ENCODE assay signal across 9 mouse cellular contexts in genomic region chr8:4800524-4801122, GRCm38 (mm10). TPM values are rescaled to one million over a fixed set of nuclear protein-coding genes. Genes with fewer than 3 reads are reported as not detected.
A peak's percentile ranks its signal among the peaks of the same experiment; 100 is the strongest.
DNase-seq lines count a peak whose midpoint lies in the region; ATAC-seq and TF ChIP-seq lines count a peak whose summit lies in the region.
"Had no signal": no experiment of that assay in that cellular context is flagged by ENCODE, and none has a peak within 500 bp of the region (broad histone marks: within the 10 kb centered on the region; RNA-seq: fewer than 3 reads in every experiment).

No protein-coding gene starts in this region.

- H3K36me3 ChIP-seq in midbrain, embryonic 12.5 days, result no peaks in the 10 kb centered on the region
- H3K36me3 ChIP-seq in testis, adult 2 months (ENCODE audit: control insufficient read depth, insufficient read depth, low read length), result no peaks in the 10 kb centered on the region
- H3K36me3 ChIP-seq: stomach, embryonic 15.5 days had no signal

- no peak overlapping the region for H3K9ac ChIP-seq in midbrain, embryonic 12.5 days (replicated peaks)
- H3K9ac ChIP-seq: stomach, embryonic 15.5 days had no signal

- 55% methylated on average over 17 of the region's 19 CpGs for WGBS in midbrain, embryonic 12.5 days

- TF ChIP-seq CTCF in testis, adult 2 months (IDR thresholded peaks at IDR 0.05; ENCODE audit: control insufficient read depth, insufficient read depth, insufficient replicate concordance, low read depth, low read length), result peak; percentile 34; the same call in 1 of the 2 replicates

- peak; percentile 58 for ATAC-seq in midbrain, embryonic 12.5 days (ENCODE audit: low FRiP score, low read depth)

- H3K9me3 ChIP-seq in midbrain, embryonic 12.5 days, result no peaks in the 10 kb centered on the region
- H3K9me3 ChIP-seq: stomach, embryonic 15.5 days had no signal

- H3K27me3 ChIP-seq in midbrain, embryonic 12.5 days, result no peaks in the 10 kb centered on the region
- H3K27me3 ChIP-seq in testis, adult 2 months (ENCODE audit: control insufficient read depth, insufficient read depth, low read length), result no peaks in the 10 kb centered on the region
- H3K27me3 ChIP-seq: stomach, embryonic 15.5 days had no signal

- no peak overlapping the region for H3K4me3 ChIP-seq in midbrain, embryonic 12.5 days
- H3K4me3 ChIP-seq in testis, adult 2 months (ENCODE audit: control insufficient read depth, low read depth, low read length), result no peak overlapping the region
- H3K4me3 ChIP-seq: stomach, embryonic 15.5 days had no signal

- TF ChIP-seq POLR2A in testis, adult 2 months (IDR thresholded peaks at IDR 0.05; ENCODE audit: control insufficient read depth, low read depth, low read length), result no peak

- DNase-seq in cerebellum, postnatal 25 days, result peak; percentile 49 to 63
- no peak for DNase-seq in cerebellum, adult 9-11 months
- DNase-seq in 3134 (ENCODE audit: extremely low read depth, insufficient read length, low spot score), result peak; percentile 16
- DNase-seq in adrenal gland, postnatal 14 days, result peak; percentile 61
- DNase-seq in forelimb bud, embryonic 11.5 days (ENCODE audit: low read depth, low spot score), result peak; percentile 45
- peak; percentile 14 to 20 for DNase-seq in layer of hippocampus, postnatal 36 days

- no peak overlapping the region for H3K4me2 ChIP-seq in midbrain, embryonic 12.5 days (replicated peaks)
- H3K4me2 ChIP-seq: stomach, embryonic 15.5 days had no signal

- no peak overlapping the region for H3K27ac ChIP-seq in midbrain, embryonic 12.5 days (replicated peaks)
- no peak overlapping the region for H3K27ac ChIP-seq in testis, adult 2 months (ENCODE audit: control insufficient read depth, insufficient read depth, low read depth, low read length)
- H3K27ac ChIP-seq: stomach, embryonic 15.5 days had no signal

- no peaks in the 10 kb centered on the region for H3K4me1 ChIP-seq in midbrain, embryonic 12.5 days
- H3K4me1 ChIP-seq in testis, adult 2 months (ENCODE audit: control insufficient read depth, insufficient read depth, low read length), result no peaks in the 10 kb centered on the region
- H3K4me1 ChIP-seq: stomach, embryonic 15.5 days had no signal

RNA-seq across cellular contexts. Expression of gene Shcbp1, which starts 21.3 kb away (rescaled TPM):
- 6.9 and 7.5 TPM in 2 replicates for total RNA-seq in adrenal gland, postnatal 14 days (2021)
- under 1 TPM; 0.67 to 0.71 TPM for total RNA-seq in layer of hippocampus, postnatal 36 days (2021)
- polyA plus RNA-seq in midbrain, embryonic 12.5 days (2016; fragmentation: Nextera tagmentation; extraction: Ambion mirVana), result 54.3 and 55.5 TPM in 2 replicates
- polyA plus RNA-seq in testis, adult 2 months (2012; rRNA removed), result 21.9 and 25.8 TPM in 2 replicates
